Mouse (Mus musculus): Measurements from ENCODE around the gene Ninj2. TPM values are rescaled to one million over a fixed set of nuclear protein-coding genes. Genes with fewer than 3 reads are reported as not detected.

The Ninj2 gene
- total RNA-seq, 1 experiment, result 1.2 TPM

GRCm38 (mm10) chr6:120206586-120206985, 113.4 kb downstream of the Ninj2 start:
- DNase-seq (ENCODE audit: low read depth, low spot score), result no peak
- in situ Hi-C loops (cut with MboI; ENCODE audit: low sequenced_read_pairs in 2 of 2, unreplicated experiment in 2 of 2), result no loop called here
- peaks cover 2 to 6% of the 10 kb centered on the region in 2 experiments; a peak in 1 of 4 replicates for H3K4me1 ChIP-seq (ENCODE audit: control insufficient read depth in 2 of 2, insufficient read depth in 2 of 2, low read length in 2 of 2, poor library complexity in 1 of 2)
- H3K4me3 ChIP-seq (ENCODE audit: insufficient read depth in 1 of 2, low read depth in 1 of 2, low read length in 2 of 2, poor library complexity in 1 of 2, severe bottlenecking in 1 of 2), result no peak overlapping the region
- no peak overlapping the region for H3K27ac ChIP-seq (ENCODE audit: insufficient read depth, low read depth, low read length, poor library complexity, severe bottlenecking)
- no peak overlapping the region for H3K9ac ChIP-seq (ENCODE audit: insufficient read depth, low read depth, low read length, poor library complexity, severe bottlenecking)
- no peaks in the 10 kb centered on the region for H3K9me3 ChIP-seq (ENCODE audit: control insufficient read depth, insufficient read depth, low read depth, low read length)
- H3K36me3 ChIP-seq (ENCODE audit: control insufficient read depth, insufficient read depth, low read length, poor library complexity, severe bottlenecking), result peaks cover 42% of the 10 kb centered on the region
- TF ChIP-seq CHD2 (IDR thresholded peaks at IDR 0.05; ENCODE audit: low read depth, low read length) (no peak), ZC3H11A (IDR thresholded peaks at IDR 0.05; ENCODE audit: borderline replicate concordance, low read depth, low read length) (no peak), ZNF384 (IDR thresholded peaks at IDR 0.05; ENCODE audit: low read depth, low read length) (no peak), MAFK (IDR thresholded peaks at IDR 0.05; ENCODE audit: insufficient read depth, low read depth, low read length) (no peak), HCFC1 (IDR thresholded peaks at IDR 0.05; ENCODE audit: borderline replicate concordance, insufficient read depth, low read length) (no peak)

- H3K36me3 ChIP-seq (ENCODE audit: control insufficient read depth, insufficient read depth, low read length, poor library complexity, severe bottlenecking), result peaks cover 45% of the 10 kb centered on the region
- TF ChIP-seq ZC3H11A (IDR thresholded peaks at IDR 0.05; ENCODE audit: borderline replicate concordance, low read depth, low read length) (0 out of 2 replicates have a peak, but pooled peaks have one; percentile 9), ZNF384 (IDR thresholded peaks at IDR 0.05; ENCODE audit: low read depth, low read length) (no peak), MAFK (IDR thresholded peaks at IDR 0.05; ENCODE audit: insufficient read depth, low read depth, low read length) (no peak), HCFC1 (IDR thresholded peaks at IDR 0.05; ENCODE audit: borderline replicate concordance, insufficient read depth, low read length) (no peak), CHD2 (IDR thresholded peaks at IDR 0.05; ENCODE audit: low read depth, low read length) (peak; percentile 37; the same call in 1 of the 2 replicates)
- no peak overlapping the region for H3K4me3 ChIP-seq (ENCODE audit: insufficient read depth in 1 of 2, low read depth in 1 of 2, low read length in 2 of 2, poor library complexity in 1 of 2, severe bottlenecking in 1 of 2)
- H3K27ac ChIP-seq (ENCODE audit: insufficient read depth, low read depth, low read length, poor library complexity, severe bottlenecking), result no peak overlapping the region; the same call in 1 of the 2 replicates
- no peaks in the 10 kb centered on the region for H3K9me3 ChIP-seq (ENCODE audit: control insufficient read depth, insufficient read depth, low read depth, low read length)
- H3K4me1 ChIP-seq (ENCODE audit: control insufficient read depth in 2 of 2, insufficient read depth in 2 of 2, low read length in 2 of 2, poor library complexity in 1 of 2), result peaks cover 2 to 5% of the 10 kb centered on the region in 2 experiments; a peak in 1 of 4 replicates
- no peak for DNase-seq (ENCODE audit: low read depth, low spot score)
- H3K9ac ChIP-seq (ENCODE audit: insufficient read depth, low read depth, low read length, poor library complexity, severe bottlenecking), result no peak overlapping the region
- in situ Hi-C loops (cut with MboI; ENCODE audit: low sequenced_read_pairs in 2 of 2, unreplicated experiment in 2 of 2), result no loop called here
Measured at GRCm38 (mm10) chr6:120211536-120211935, 118.4 kb downstream of the Ninj2 start.

- Histone ChIP-seq H3K9me3 (ENCODE audit: control insufficient read depth, insufficient read depth, low read depth, low read length) (no peaks in the 10 kb centered on the region), H3K4me1 (ENCODE audit: control insufficient read depth in 2 of 2, insufficient read depth in 2 of 2, low read length in 2 of 2, poor library complexity in 1 of 2) (peaks cover 0 to 2% of the 10 kb centered on the region in 2 experiments; a peak in 1 of 4 replicates), H3K27ac (ENCODE audit: insufficient read depth, low read depth, low read length, poor library complexity, severe bottlenecking) (no peak overlapping the region), H3K9ac (ENCODE audit: insufficient read depth, low read depth, low read length, poor library complexity, severe bottlenecking) (no peak overlapping the region), H3K36me3 (ENCODE audit: control insufficient read depth, insufficient read depth, low read length, poor library complexity, severe bottlenecking) (peaks cover 27% of the 10 kb centered on the region; the same call in 1 of the 2 replicates), H3K4me3 (ENCODE audit: insufficient read depth in 1 of 2, low read depth in 1 of 2, low read length in 2 of 2, poor library complexity in 1 of 2, severe bottlenecking in 1 of 2) (no peak overlapping the region)
- DNase-seq (ENCODE audit: low read depth, low spot score), result no peak
- in situ Hi-C loops (cut with MboI; ENCODE audit: low sequenced_read_pairs in 2 of 2, unreplicated experiment in 2 of 2), result no loop called here
- TF ChIP-seq MAFK (IDR thresholded peaks at IDR 0.05; ENCODE audit: insufficient read depth, low read depth, low read length), result no peak
- TF ChIP-seq HCFC1 (IDR thresholded peaks at IDR 0.05; ENCODE audit: borderline replicate concordance, insufficient read depth, low read length), result no peak
- no peak for TF ChIP-seq ZNF384 (IDR thresholded peaks at IDR 0.05; ENCODE audit: low read depth, low read length)
- no peak for TF ChIP-seq ZC3H11A (IDR thresholded peaks at IDR 0.05; ENCODE audit: borderline replicate concordance, low read depth, low read length)
Measured at GRCm38 (mm10) chr6:120216702-120217101, 123.6 kb downstream of the Ninj2 start.

- H3K9ac ChIP-seq (ENCODE audit: insufficient read depth, low read depth, low read length, poor library complexity, severe bottlenecking), result no peak overlapping the region
- no peak overlapping the region for H3K27ac ChIP-seq (ENCODE audit: insufficient read depth, low read depth, low read length, poor library complexity, severe bottlenecking)
- no peaks in the 10 kb centered on the region for H3K9me3 ChIP-seq (ENCODE audit: control insufficient read depth, insufficient read depth, low read depth, low read length)
- no peak for DNase-seq (ENCODE audit: low read depth, low spot score)
- TF ChIP-seq ZNF384 (IDR thresholded peaks at IDR 0.05; ENCODE audit: low read depth, low read length) (no peak), MAFK (IDR thresholded peaks at IDR 0.05; ENCODE audit: insufficient read depth, low read depth, low read length) (no peak), ZC3H11A (IDR thresholded peaks at IDR 0.05; ENCODE audit: borderline replicate concordance, low read depth, low read length) (no peak), CHD2 (IDR thresholded peaks at IDR 0.05; ENCODE audit: low read depth, low read length) (no peak), HCFC1 (IDR thresholded peaks at IDR 0.05; ENCODE audit: borderline replicate concordance, insufficient read depth, low read length) (no peak)
- peaks cover 0 to 4% of the 10 kb centered on the region in 2 experiments; a peak in 1 of 4 replicates for H3K4me1 ChIP-seq (ENCODE audit: control insufficient read depth in 2 of 2, insufficient read depth in 2 of 2, low read length in 2 of 2, poor library complexity in 1 of 2)
- H3K36me3 ChIP-seq (ENCODE audit: control insufficient read depth, insufficient read depth, low read length, poor library complexity, severe bottlenecking), result peaks cover 34% of the 10 kb centered on the region; the same call in 1 of the 2 replicates
- in situ Hi-C loops (cut with MboI; ENCODE audit: low sequenced_read_pairs in 2 of 2, unreplicated experiment in 2 of 2), result no loop called here
- no peak overlapping the region for H3K4me3 ChIP-seq (ENCODE audit: insufficient read depth in 1 of 2, low read depth in 1 of 2, low read length in 2 of 2, poor library complexity in 1 of 2, severe bottlenecking in 1 of 2)
Measured at GRCm38 (mm10) chr6:120219281-120219680, 126.1 kb downstream of the Ninj2 start.

Measured in ES-E14 (cell line).